Mouse (Mus musculus) limb, embryonic 11.5 days (tissue): ENCODE results near the gene Clic1. TPM values are rescaled to one million over a fixed set of nuclear protein-coding genes. Genes with fewer than 3 reads are reported as not detected.

ENCODE experiments used
- ATAC-seq: fragments of 200-750 bp; cut with Nextera tagmentation; 2 replicates; pipeline ENCODE4 v1.8.0; 2017; ENCODE audit warnings: low read depth; ENCODE audit not compliant: insufficient number of reproducible peaks, low FRiP score, low TSS enrichment
- DNase-seq: peaks from one replicate; pipeline ENCODE4 v3.0.0-alpha.2; 2015; ENCODE audit warnings: low spot score
- H3K27ac ChIP-seq: fragments of 300-500 bp; sonication (generic); replicated peaks from 2 replicates; pipeline ENCODE4 v1.5.1; 2014; ENCODE audit warnings: low read depth, mild to moderate bottlenecking, low read length
- H3K27me3 ChIP-seq: fragments of 300-500 bp; sonication (generic); 2 replicates; pipeline ENCODE4 v1.6.1; 2014; ENCODE audit warnings: mild to moderate bottlenecking, low read length, mixed read lengths; ENCODE audit not compliant: control insufficient read depth, insufficient read depth
- H3K36me3 ChIP-seq: fragments of 300-500 bp; sonication (generic); 2 replicates; pipeline ENCODE4 v1.6.1; 2014; ENCODE audit warnings: mild to moderate bottlenecking, low read length, moderate library complexity, mixed read lengths; ENCODE audit not compliant: control insufficient read depth, insufficient read depth
- H3K4me1 ChIP-seq: fragments of 300-500 bp; sonication (generic); 2 replicates; pipeline ENCODE4 v1.6.1; 2014; ENCODE audit warnings: low read length, mixed read lengths; ENCODE audit not compliant: control insufficient read depth, insufficient read depth
- H3K4me2 ChIP-seq: fragments of 300-500 bp; sonication (generic); 2 replicates; pipeline ENCODE4 v1.6.1; 2014; ENCODE audit warnings: low read depth, mild to moderate bottlenecking, moderate library complexity; ENCODE audit not compliant: severe bottlenecking
- H3K4me3 ChIP-seq: fragments of 300-500 bp; sonication (generic); 2 replicates; pipeline ENCODE4 v1.5.1; 2014; ENCODE audit warnings: low read depth, low read length
- H3K9ac ChIP-seq: fragments of 300-500 bp; sonication (generic); 2 replicates; pipeline ENCODE4 v1.6.1; 2014; ENCODE audit warnings: mild to moderate bottlenecking, low read length
- H3K9me3 ChIP-seq: fragments of 300-500 bp; sonication (generic); 2 replicates; pipeline ENCODE4 v1.6.1; 2016; ENCODE audit warnings: low read length; ENCODE audit not compliant: control insufficient read depth
- WGBS: fragments of 180-500 bp; shearing (Covaris S2); extraction: QIAGEN DNeasy Blood & Tissue Kit; methylation state at CpG from one replicate; pipeline ENCODE4 v1.1.7; 2014; 5-methylcytosine and 5-hydroxymethylcytosine counted together
- polyA plus RNA-seq: library from polyadenylated mRNA; unstranded; fragments of >200 nt; fragmentation: Nextera tagmentation; extraction: Ambion mirVana; gene quantifications from 2 replicates; pipeline ENCODE4 v1.2.1, GENCODE M21; 2014

The Clic1 gene
- polyA plus RNA-seq, 1 experiment from 2014 or later, result 52.1 TPM

DNA sequence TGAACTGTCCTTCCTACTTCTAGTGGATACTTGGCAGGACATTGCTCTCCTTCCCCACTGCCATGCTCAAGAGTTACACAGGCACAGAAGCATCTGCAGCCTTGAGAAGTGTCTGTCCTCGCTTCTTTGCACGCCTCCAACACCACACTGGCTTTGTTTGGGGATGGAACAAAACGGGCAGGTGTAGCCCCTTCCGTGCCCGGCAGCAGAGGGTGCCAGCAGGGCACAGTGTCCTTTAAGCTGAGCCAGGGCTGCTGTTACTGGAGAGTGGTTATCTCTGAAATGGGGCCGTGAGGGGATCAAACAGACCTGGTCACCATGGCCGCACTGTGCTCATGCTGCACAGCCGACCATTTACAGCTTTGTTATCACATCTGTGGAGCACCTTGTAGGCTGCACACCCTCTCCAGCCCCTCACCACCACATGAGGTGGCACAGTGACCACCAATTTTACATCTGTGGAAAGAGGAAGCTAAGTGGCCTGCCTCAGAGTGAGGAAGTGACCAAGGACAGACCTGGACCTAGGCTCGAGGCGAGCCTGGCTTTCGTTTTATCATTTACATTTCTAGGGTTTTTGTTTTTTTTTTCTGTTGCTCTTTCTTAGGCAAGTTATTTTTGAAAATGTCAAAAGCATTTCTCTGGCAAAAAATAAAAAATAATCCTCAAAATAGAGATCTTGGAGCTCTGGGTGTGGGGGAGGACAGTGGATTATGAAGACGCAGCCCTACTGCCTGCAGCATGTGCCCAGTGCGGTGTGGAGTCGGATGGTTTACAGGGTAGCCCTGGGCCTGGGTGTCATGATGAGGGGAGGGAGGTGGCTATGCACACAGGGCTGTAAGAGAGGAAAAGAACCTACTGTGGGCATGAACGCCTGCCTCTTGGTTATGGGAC is 45.0 kb downstream of the Clic1 start:
- H3K9ac ChIP-seq, result no peak overlapping the region
- WGBS, result 89% methylated on average over 15 of the region's 15 CpGs
- H3K4me3 ChIP-seq, result no peak overlapping the region
- no peak overlapping the region for H3K4me2 ChIP-seq
- H3K9me3 ChIP-seq, result no peaks in the 10 kb centered on the region
- ATAC-seq (no peak), DNase-seq (no peak)
- H3K27me3 ChIP-seq, result no peaks in the 10 kb centered on the region
- peaks cover 16% of the 10 kb centered on the region for H3K36me3 ChIP-seq
- H3K27ac ChIP-seq, result no peak overlapping the region
- H3K4me1 ChIP-seq, result no peaks in the 10 kb centered on the region

DNA sequence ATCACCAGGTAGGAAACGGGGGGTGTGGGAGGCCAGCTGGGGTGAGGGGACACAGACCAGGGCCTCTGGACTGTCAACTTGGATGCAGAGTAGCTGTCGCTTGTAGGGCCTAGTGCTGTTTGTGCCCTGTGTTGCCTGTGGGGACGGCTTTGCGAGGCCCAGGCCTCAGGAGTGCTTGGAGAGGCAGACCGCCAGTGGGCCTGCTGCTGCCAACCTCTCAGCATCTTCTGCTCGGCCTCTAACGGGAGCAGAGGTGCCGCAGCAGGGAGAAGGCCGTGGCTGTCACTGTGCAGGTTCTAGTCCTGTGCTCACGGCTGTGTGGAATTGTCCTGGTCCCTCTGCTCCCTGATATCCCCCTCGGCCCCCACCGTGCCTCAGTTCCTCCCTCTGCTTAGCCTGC is 46.8 kb downstream of the Clic1 start:
- no peak overlapping the region for H3K4me3 ChIP-seq
- H3K9me3 ChIP-seq, result no peaks in the 10 kb centered on the region
- DNase-seq, result no peak
- H3K27me3 ChIP-seq, result no peaks in the 10 kb centered on the region
- H3K9ac ChIP-seq, result no peak overlapping the region
- H3K4me2 ChIP-seq, result no peak overlapping the region
- no peak overlapping the region for H3K27ac ChIP-seq
- ATAC-seq, result no peak
- H3K36me3 ChIP-seq, result peaks cover 23% of the 10 kb centered on the region
- H3K4me1 ChIP-seq, result no peaks in the 10 kb centered on the region
- WGBS, result 85% methylated on average over 12 of the region's 12 CpGs

DNA sequence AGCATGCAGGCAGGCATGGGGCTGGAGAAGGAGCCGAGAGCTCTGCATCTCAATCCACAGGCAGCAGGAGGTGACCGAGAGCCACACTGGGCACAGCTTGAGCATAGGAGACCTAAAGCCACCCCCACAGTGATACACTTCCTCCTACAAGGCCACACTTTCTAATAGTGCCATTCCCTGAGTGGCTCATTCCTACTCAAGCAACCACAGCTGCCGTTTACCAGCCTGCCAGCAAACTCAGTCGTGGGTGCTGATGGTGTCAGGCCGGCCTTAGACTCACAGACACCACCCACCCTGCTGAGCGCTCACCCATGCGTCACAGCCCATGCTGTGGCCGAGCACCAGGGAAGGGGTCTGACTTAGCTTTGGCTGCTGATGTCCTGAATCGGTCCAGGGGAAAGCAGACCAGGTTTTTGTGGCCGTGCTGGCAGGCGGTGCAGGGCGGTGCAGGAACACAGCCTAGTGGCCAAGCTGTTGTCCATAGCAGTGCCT is 47.4 kb downstream of the Clic1 start:
- Histone ChIP-seq H3K4me3 (no peak overlapping the region), H3K27ac (no peak overlapping the region)

DNA sequence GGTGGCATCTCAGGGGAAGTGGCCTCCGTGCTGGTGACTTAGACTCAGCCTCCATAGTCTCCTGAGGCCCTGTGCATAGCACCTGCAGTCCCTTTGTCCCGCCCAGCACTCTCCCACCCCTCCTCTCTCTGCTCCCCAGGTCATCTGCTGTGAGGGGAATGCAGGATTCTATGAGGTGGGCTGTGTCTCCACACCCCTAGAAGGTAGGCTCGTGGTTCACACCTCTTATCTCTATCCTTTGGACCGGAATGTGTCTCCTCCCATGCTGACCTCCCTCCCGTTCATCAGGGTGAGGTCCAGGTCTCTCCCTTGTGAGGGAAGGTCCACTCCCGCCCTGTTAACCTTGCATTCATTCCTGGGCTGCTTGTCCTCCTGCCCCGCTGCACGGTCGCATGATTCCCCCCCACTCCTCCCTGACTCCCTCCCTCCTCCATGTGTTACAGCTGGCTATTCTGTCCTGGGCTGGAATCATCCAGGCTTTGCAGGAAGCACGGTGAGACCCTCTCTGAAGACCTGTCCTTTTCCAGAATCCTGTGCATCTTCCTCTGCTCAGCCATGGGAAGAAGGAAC is 50.5 kb downstream of the Clic1 start:
- no peak for ATAC-seq
- no peak overlapping the region for H3K27ac ChIP-seq
- WGBS, result 79% methylated on average over 10 of the region's 10 CpGs

More for the DNA sequence above, 47.4 kb downstream of the Clic1 start:
- Histone ChIP-seq H3K9me3 (no peaks in the 10 kb centered on the region), H3K36me3 (peaks cover 23% of the 10 kb centered on the region), H3K27me3 (no peaks in the 10 kb centered on the region), H3K4me2 (no peak overlapping the region), H3K9ac (no peak overlapping the region), H3K4me1 (no peaks in the 10 kb centered on the region)
- ATAC-seq (no peak), DNase-seq (no peak)
- 86% methylated on average over 12 of the region's 12 CpGs for WGBS

DNA sequence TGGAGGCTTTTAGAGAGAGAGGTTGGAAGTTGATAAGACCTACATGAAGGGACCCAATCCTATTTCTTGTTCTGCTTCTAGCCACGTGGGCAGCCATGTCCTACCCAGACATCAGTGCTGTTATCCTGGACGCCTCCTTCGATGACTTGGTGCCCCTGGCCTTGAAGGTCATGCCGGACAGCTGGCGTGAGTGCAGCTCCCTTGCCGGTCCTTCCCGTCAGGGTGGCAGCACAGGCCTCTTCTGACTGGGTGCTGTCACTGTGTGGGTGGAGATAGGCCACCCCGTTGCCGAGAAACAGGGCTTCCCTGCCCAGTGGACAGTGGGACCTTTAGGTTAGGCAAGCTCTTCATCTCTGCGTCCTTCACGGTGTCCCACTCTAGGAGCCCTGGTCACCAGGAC is 51.4 kb downstream of the Clic1 start:
- WGBS, result 87% methylated on average over 11 of the region's 11 CpGs
- no peaks in the 10 kb centered on the region for H3K27me3 ChIP-seq
- no peak overlapping the region for H3K4me3 ChIP-seq
- no peaks in the 10 kb centered on the region for H3K9me3 ChIP-seq
- no peak for ATAC-seq
- no peak overlapping the region for H3K27ac ChIP-seq
- 0 out of 2 replicates have a peak, but pooled peaks cover 2% of the 10 kb centered on the region for H3K4me1 ChIP-seq
- H3K4me2 ChIP-seq, result no peak overlapping the region
- no peak for DNase-seq
- H3K36me3 ChIP-seq, result peaks cover 23% of the 10 kb centered on the region; the same call in 1 of the 2 replicates
- H3K9ac ChIP-seq, result no peak overlapping the region

More for the DNA sequence above, 50.5 kb downstream of the Clic1 start:
- Histone ChIP-seq H3K27me3 (no peaks in the 10 kb centered on the region), H3K9ac (no peak overlapping the region), H3K4me1 (no peaks in the 10 kb centered on the region), H3K9me3 (no peaks in the 10 kb centered on the region), H3K4me3 (no peak overlapping the region), H3K4me2 (no peak overlapping the region), H3K36me3 (peaks cover 23% of the 10 kb centered on the region; the same call in 1 of the 2 replicates)
- DNase-seq, result no peak

DNA sequence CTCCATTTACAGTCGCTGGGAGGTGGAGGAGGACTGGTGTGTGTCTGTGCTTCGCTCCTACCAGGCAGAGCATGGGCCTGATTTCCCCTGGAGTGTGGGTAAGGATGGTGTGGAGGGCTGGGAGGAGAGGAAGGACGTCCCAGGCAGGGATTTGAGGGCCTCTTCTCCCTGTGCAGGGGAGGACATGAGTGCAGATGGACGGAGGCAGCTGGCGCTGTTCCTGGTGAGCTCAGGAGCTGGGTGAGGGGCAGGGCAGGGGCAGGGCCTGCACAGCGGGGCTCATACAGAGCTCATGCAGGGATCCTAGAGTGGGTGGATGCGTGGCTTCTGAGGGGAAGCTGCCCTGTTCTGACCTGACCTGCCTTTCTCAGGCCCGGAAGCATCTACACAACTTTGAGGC is 52.5 kb downstream of the Clic1 start:
- Histone ChIP-seq H3K27me3 (no peaks in the 10 kb centered on the region), H3K9me3 (no peaks in the 10 kb centered on the region), H3K36me3 (peaks cover 16% of the 10 kb centered on the region; the same call in 1 of the 2 replicates), H3K4me1 (0 out of 2 replicates have a peak, but pooled peaks cover 2% of the 10 kb centered on the region), H3K27ac (no peak overlapping the region), H3K4me2 (no peak overlapping the region), H3K9ac (no peak overlapping the region), H3K4me3 (no peak overlapping the region)
- WGBS, result 71% methylated on average over 7 of the region's 8 CpGs
- DNase-seq (no peak), ATAC-seq (no peak)

DNA sequence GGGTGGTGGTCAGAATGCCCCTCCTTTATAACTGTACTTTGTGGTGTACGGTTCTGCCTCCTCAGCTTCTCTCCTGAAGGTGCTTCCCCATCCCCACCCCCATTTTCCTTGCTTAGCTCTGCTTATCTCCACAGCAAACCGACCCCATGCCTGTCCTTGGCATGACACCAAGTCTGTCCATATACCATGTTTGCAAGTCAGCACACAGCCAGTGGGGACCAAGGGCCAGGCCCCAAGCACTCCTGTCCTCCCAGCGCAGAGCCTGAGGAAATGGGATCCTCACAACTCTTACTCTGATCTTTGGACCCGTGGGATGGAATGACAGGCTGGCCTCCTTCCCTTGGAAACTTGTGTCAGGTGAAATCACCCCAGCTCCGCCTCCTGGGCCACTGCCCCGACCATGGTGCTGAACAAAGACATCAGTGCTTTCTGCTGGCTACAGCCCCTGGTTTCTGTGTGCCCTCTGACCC is 53.5 kb downstream of the Clic1 start:
- H3K4me2 ChIP-seq, result no peak overlapping the region
- H3K4me1 ChIP-seq, result 0 out of 2 replicates have a peak, but pooled peaks cover 2% of the 10 kb centered on the region
- no peaks in the 10 kb centered on the region for H3K27me3 ChIP-seq
- no peak for ATAC-seq
- peaks cover 16% of the 10 kb centered on the region; the same call in 1 of the 2 replicates for H3K36me3 ChIP-seq
- no peak for DNase-seq
- H3K27ac ChIP-seq, result no peak overlapping the region
- 70% methylated on average over 6 of the region's 6 CpGs for WGBS
- no peak overlapping the region for H3K4me3 ChIP-seq
- H3K9ac ChIP-seq, result no peak overlapping the region
- no peaks in the 10 kb centered on the region for H3K9me3 ChIP-seq

DNA sequence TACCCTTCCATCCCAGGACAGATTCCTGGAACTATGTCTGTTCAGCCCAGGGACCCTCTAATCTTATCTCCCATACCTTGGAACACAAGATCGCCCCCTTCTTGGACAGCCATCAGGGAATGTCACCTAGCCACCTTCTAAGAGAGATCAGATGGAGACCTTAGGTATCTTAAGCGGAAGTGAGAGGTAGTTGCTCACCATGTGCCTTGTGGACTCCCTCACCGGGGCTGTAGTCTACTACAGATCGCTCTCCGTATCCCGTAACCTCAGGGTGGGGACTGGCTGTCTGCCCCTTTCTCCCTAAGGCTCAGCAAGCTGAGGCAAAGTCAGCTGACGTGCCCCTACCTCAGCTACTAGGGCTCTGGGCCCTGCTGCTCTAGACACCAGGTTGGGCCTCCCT is 54.3 kb downstream of the Clic1 start:
- H3K36me3 ChIP-seq, result peaks cover 15% of the 10 kb centered on the region; the same call in 1 of the 2 replicates

More for the DNA sequence above, 54.3 kb downstream of the Clic1 start:
- WGBS, result 92% methylated on average over 7 of the region's 7 CpGs
- Histone ChIP-seq H3K4me2 (no peak overlapping the region), H3K27ac (no peak overlapping the region), H3K9me3 (no peaks in the 10 kb centered on the region), H3K4me1 (0 out of 2 replicates have a peak, but pooled peaks cover 2% of the 10 kb centered on the region), H3K27me3 (no peaks in the 10 kb centered on the region), H3K4me3 (no peak overlapping the region), H3K9ac (no peak overlapping the region)
- DNase-seq (no peak), ATAC-seq (no peak)
